Mouse (Mus musculus) hindbrain, embryonic 16.5 days (tissue): ENCODE measurements around the gene Zfp457. TPM values are rescaled to one million over a fixed set of nuclear protein-coding genes. Genes with fewer than 3 reads are reported as not detected.
"Not testable (repeated sequence)": the region's sequence is repeated elsewhere in the genome, so short reads cannot be mapped to it uniquely, and the experiment has no call there.

Experiments
- ATAC-seq: fragments of 200-750 bp; cut with Nextera tagmentation; 2 replicates; pipeline ENCODE4 v1.8.0; 2017; ENCODE audit warnings: moderate TSS enrichment, moderate library complexity
- H3K27ac ChIP-seq: fragments of 300-500 bp; sonication (generic); 2 replicates; pipeline ENCODE4 v1.5.1; 2014; ENCODE audit warnings: low read depth, mild to moderate bottlenecking, control low read depth, low read length, moderate library complexity
- H3K27me3 ChIP-seq: fragments of 300-500 bp; sonication (generic); replicated peaks from 2 replicates; pipeline ENCODE4 v1.6.1; 2014; ENCODE audit warnings: low read length; ENCODE audit not compliant: control insufficient read depth, insufficient read depth
- H3K36me3 ChIP-seq: fragments of 300-500 bp; sonication (generic); 2 replicates; pipeline ENCODE4 v1.6.1; 2014; ENCODE audit warnings: mild to moderate bottlenecking, low read length, moderate library complexity, mixed read lengths; ENCODE audit not compliant: control insufficient read depth, insufficient read depth
- H3K4me1 ChIP-seq: fragments of 300-500 bp; sonication (generic); 2 replicates; pipeline ENCODE4 v1.6.1; 2014; ENCODE audit warnings: low read depth, low read length; ENCODE audit not compliant: control insufficient read depth, insufficient read depth
- H3K4me2 ChIP-seq: fragments of 300-500 bp; sonication (generic); 2 replicates; pipeline ENCODE4 v1.6.1; 2014; ENCODE audit warnings: mild to moderate bottlenecking, low read length, control low read depth, moderate library complexity
- H3K4me3 ChIP-seq: fragments of 300-500 bp; sonication (generic); 2 replicates; pipeline ENCODE4 v1.5.1; 2014; ENCODE audit warnings: mild to moderate bottlenecking, low read length, control low read depth, moderate library complexity
- H3K9ac ChIP-seq: fragments of 300-500 bp; sonication (generic); 2 replicates; pipeline ENCODE4 v1.6.1; 2014; ENCODE audit warnings: low read depth, mild to moderate bottlenecking, control low read depth, low read length, moderate library complexity
- H3K9me3 ChIP-seq: fragments of 300-500 bp; sonication (generic); 2 replicates; pipeline ENCODE4 v1.6.1; 2014; ENCODE audit warnings: mild to moderate bottlenecking, low read length, moderate library complexity; ENCODE audit not compliant: control insufficient read depth
- WGBS: fragments of 180-500 bp; shearing (Covaris S2); extraction: QIAGEN DNeasy Blood & Tissue Kit; methylation state at CpG from one replicate; pipeline ENCODE4 v1.1.7; 2014; 5-methylcytosine and 5-hydroxymethylcytosine counted together
- polyA plus RNA-seq: library from polyadenylated mRNA; unstranded; fragments of >200 nt; fragmentation: Nextera tagmentation; extraction: Ambion mirVana; gene quantifications from 2 replicates; pipeline ENCODE4 v1.2.1, GENCODE M21; 2015

Zfp457 gene
- polyA plus RNA-seq = 1.0 and 1.1 TPM in 2 replicates

DNA sequence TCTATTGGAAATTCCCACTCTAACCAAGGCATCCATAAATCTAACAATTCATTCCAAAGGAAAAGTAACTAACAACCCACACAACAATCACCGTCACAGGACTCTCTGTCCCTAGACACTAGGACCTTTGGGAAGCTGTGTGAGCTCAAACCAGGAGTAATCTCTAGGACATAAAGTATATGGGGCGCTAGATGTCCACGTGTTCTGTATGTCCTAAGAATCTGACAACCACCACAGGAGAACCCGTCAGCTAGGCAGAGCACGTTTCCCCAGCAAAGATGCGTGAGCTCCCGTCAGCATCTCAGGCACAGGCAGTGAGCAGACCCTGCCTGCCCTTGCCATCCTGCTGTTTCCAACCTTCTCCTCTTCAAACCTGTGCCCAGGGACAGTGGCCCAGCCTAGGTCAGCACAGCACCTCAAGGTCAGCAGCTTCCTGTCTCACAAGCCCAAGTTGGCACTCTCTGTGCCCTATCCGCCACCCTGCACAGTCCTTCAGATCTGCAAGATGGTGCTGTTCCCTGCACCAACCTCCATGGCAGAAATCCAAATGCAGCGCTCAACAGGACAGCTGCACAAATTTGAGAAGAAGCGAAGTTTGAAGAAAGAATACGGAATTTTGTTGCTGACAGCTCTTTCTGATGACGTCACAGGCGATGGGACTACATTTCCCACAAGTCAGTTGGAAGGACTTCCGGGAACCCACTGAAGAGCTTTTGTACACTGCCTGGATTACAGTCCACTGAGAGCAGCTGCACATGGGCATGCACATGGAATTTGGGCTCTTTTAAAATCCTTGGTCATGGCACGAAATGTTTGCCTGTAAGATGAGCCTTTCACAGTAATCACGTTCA is at the start of gene Zfp457:
Gene Zfp457, minus strand, starts transcription at position 664 of the 851 bp plus-strand sequence.
- Histone ChIP-seq H3K27me3 (no peaks in the 10 kb centered on the region), H3K36me3 (no peaks in the 10 kb centered on the region), H3K27ac (peak within 1 kb of the TSS; percentile 46), H3K4me2 (peak within 1 kb of the TSS; percentile 82), H3K9ac (peak within 1 kb of the TSS; percentile 67), H3K9me3 (no peaks in the 10 kb centered on the region), H3K4me1 (peaks cover 6% of the 10 kb centered on the region), H3K4me3 (peak within 1 kb of the TSS; percentile 49)
- WGBS = 9% methylated on average over 16 of the region's 16 CpGs
- ATAC-seq = peak; percentile 99

DNA sequence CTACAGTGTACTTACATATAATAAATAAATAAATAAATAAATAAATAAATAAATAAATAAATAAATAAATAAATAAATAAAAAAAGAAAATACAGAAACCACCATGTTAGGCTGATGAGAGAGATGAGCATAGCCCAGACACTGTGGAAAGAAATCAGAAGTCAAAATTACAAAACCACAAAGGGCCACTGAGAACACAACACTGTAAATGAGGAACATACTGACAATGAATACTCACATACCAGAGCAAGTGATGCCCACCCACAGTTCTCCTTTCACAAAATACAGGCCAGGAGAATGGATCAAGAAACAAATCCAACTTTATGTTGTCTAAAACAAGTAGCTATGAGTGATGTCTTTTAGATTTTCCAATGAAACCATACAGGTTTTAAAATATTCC is 45.6 kb upstream of the Zfp457 start:
- Histone ChIP-seq H3K4me2 (no peak overlapping the region), H3K4me3 (no peak overlapping the region), H3K9ac (no peak overlapping the region), H3K9me3 (no peaks in the 10 kb centered on the region), H3K27me3 (no peaks in the 10 kb centered on the region), H3K27ac (no peak overlapping the region), H3K4me1 (no peaks in the 10 kb centered on the region), H3K36me3 (no peaks in the 10 kb centered on the region)
- no peak for ATAC-seq

DNA sequence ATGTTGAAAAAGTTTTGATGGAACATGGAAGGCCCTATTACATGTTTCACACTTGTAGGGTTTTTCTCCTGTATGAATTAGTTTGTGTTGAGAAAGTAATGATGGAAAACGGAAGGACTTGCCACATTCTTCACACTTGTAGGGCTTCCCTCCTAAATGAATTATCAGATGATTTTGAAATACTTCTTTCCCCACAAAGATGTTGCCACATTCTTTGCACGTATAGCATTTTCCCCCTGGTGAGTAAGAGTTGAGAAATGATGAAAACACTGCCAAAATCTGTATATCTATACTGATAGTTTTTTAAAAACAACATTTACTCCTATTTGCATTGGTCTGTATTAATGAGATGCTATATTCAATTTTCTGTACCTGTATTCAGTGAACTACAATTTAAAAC is 37.1 kb upstream of the Zfp457 start:
- Histone ChIP-seq H3K4me1 (no peaks in the 10 kb centered on the region), H3K27me3 (no peaks in the 10 kb centered on the region), H3K4me3 (no peak overlapping the region), H3K36me3 (no peaks in the 10 kb centered on the region), H3K9me3 (no peaks in the 10 kb centered on the region), H3K9ac (no peak overlapping the region), H3K27ac (no peak overlapping the region), H3K4me2 (no peak overlapping the region)
- no peak for ATAC-seq
- 87% methylated on average over 2 of the region's 2 CpGs for WGBS

DNA sequence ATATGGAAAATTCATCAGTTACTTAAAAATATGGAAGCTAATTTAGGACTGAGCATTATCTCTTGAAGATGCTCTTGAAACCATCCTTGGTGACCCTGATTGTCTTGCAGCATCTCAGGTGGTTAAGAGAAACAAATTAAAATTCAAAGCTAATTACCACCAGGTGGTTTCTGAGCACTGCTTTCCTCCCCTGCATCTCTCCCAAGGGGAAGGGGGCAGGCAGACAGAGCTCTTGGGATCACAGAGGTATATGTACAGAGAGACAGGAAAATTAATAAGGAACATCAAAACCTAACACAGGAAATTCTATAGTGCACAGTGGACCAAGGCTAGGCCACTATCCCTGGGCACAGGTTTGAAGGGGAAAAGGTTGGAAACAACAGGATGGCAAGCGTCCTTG is 26.6 kb upstream of the Zfp457 start:
- Histone ChIP-seq H3K27me3 (no peaks in the 10 kb centered on the region), H3K36me3 (no peaks in the 10 kb centered on the region), H3K4me1 (peaks cover 9% of the 10 kb centered on the region), H3K9me3 (no peaks in the 10 kb centered on the region), H3K4me2 (peak overlapping the region; percentile 69), H3K9ac (peak overlapping the region; percentile 68), H3K4me3 (peak overlapping the region; percentile 51), H3K27ac (no peak overlapping the region)
- WGBS = 56% methylated on average over 1 of the region's 1 CpGs
- ATAC-seq = peak; percentile 25

DNA sequence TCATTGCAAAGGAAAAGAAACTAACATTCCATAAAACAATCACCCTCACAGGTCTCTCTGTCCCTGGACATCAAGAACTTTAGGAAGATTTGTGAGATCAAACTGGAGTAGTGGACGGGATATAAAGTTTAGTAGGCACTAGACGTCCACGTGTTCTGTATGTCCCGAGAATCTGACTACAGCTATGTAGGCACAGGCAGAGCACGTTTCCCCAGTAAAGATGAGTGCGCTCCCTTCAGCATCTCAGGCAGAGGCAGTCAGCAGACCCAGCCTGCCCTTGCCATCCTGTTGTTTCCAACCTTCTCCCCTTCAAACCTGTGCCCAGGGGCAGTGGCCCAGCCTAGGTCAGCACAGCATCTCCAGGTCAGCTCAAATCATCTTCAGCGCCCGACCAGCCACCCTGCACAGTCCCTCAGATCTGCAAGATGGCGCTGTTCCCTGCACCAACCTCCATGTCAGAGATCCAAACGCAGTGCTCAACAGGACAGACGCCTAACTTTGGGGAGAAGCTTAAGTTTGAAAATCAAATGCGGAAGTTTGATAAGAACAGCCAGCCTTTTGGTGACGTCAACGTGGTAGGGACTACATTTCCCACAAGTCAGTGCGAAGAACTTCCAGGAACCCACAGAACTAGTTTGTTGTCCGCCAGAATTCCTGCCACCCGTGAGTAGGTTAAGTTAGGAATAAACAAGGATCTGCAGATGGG is 25.9 kb upstream of the Zfp457 start, which contains the start of gene Zfp595:
Gene Zfp595, minus strand, starts transcription at position 552 of the 706 bp plus-strand sequence.
- WGBS = 13% methylated on average over 17 of the region's 17 CpGs
- H3K4me2 ChIP-seq = peak within 1 kb of the TSS; percentile 69
- H3K9me3 ChIP-seq = no peaks in the 10 kb centered on the region
- H3K4me1 ChIP-seq = peaks cover 9% of the 10 kb centered on the region
- peak within 1 kb of the TSS; percentile 54; the same call in 1 of the 2 replicates for H3K27ac ChIP-seq
- peak; percentile 97 for ATAC-seq
- no peaks in the 10 kb centered on the region for H3K36me3 ChIP-seq
- peak within 1 kb of the TSS; percentile 51 for H3K4me3 ChIP-seq
- H3K9ac ChIP-seq = peak within 1 kb of the TSS; percentile 68
- H3K27me3 ChIP-seq = no peaks in the 10 kb centered on the region

DNA sequence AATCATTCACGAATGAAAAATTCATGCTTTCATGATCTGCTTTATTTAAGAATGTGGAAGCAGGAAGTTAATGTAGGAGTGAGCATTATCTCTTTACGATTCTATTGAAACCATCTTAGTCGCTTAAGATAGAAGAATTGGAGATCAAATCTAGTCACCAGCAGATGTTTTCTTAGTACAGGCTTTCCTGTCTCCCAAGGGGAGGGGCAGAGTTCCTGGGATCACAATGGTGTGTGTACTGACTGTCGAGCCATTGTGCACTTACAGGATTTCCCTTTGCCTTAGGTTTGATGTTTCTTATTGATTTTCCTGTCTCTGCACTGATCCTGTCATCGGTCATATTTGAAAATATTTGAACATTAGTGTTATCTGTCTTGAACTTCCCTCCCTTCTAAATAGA is 433 bp upstream of the Zfp457 start:
- H3K4me2 ChIP-seq = peak overlapping the region; percentile 82
- ATAC-seq = peak; percentile 63
- no peaks in the 10 kb centered on the region for H3K36me3 ChIP-seq
- peak overlapping the region; percentile 47 for H3K9ac ChIP-seq
- WGBS = 30% methylated on average over 5 of the region's 5 CpGs
- no peaks in the 10 kb centered on the region for H3K27me3 ChIP-seq
- H3K27ac ChIP-seq = peak overlapping the region; percentile 46
- no peaks in the 10 kb centered on the region for H3K9me3 ChIP-seq
- peaks cover 6% of the 10 kb centered on the region for H3K4me1 ChIP-seq
- H3K4me3 ChIP-seq = peak overlapping the region; percentile 49

DNA sequence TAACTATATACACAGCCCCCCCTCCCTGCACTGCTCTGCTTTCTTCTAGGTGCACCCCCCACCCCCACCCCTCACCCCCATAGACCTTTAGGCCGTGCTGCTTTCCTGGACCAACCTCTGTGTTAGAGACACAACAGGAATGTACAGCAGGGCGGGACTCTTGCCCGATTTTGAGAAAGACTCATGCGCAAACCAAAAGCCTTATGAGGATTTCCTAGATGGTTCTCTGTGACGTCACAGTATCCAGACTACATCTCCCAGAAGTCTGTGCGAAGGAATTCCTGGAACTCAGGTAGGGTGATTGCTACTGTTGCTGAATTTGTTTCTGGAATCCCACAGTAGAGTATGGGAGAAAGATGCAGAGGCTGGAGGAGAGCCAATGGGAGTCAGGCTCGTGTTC is 28.0 kb downstream of the Zfp457 start, which contains the start of gene Zfp458:
Gene Zfp458, minus strand, starts transcription at position 153 of the 400 bp plus-strand sequence.
- H3K4me2 ChIP-seq = no peak within 1 kb of the TSS; the same call in 1 of the 2 replicates
- no peak within 1 kb of the TSS for H3K27ac ChIP-seq
- ATAC-seq = peak; percentile 76
- H3K9me3 ChIP-seq = no peaks in the 10 kb centered on the region
- H3K4me1 ChIP-seq = no peaks in the 10 kb centered on the region
- 42% methylated on average over 7 of the region's 7 CpGs for WGBS
- H3K36me3 ChIP-seq = no peaks in the 10 kb centered on the region
- no peak within 1 kb of the TSS for H3K9ac ChIP-seq
- no peak within 1 kb of the TSS; the same call in 1 of the 2 replicates for H3K4me3 ChIP-seq
- H3K27me3 ChIP-seq = no peaks in the 10 kb centered on the region

DNA sequence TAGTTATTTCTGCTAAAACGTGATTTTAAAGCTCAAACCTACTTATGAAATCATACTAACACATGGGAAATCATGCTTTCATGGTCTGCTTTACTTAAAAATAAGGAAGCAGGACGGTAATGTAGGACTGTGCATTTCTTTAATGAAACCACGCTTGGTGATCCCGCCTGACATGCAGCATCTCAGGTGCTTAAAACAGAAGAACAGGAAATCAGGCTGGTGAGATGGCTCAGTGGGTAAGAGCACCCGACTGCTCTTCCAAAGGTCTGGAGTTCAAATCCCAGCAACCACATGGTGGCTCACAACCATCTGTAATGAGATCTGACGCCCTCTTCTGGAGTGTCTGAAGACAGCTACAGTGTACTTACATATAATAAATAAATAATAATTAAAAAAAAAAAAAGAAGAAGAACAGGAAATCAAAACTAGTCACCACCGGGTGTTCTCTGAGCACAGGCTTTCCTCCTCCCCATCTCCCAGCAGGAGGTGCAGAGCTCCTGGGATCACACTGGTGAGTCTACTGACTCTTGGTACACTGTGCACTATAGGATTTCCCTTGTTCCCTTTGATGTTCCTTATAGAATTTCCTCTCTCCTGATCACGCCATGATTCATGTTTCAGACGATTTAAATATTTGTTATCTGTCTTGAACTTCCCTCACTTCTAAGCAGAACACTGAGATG is 36.8 kb downstream of the Zfp457 start:
- Histone ChIP-seq H3K4me2 (peak overlapping the region; percentile 80), H3K4me3 (peak overlapping the region; percentile 79), H3K27ac (peak overlapping the region; percentile 64; the same call in 1 of the 2 replicates), H3K9ac (peak overlapping the region; percentile 79)
- not testable (repeated sequence) for H3K27me3 ChIP-seq, H3K36me3 ChIP-seq, H3K4me1 ChIP-seq, H3K9me3 ChIP-seq
- WGBS = 48% methylated on average over 8 of the region's 9 CpGs
- ATAC-seq = peak; percentile 66
